Mouse (Mus musculus): Measurements from ENCODE around the gene Rin2. TPM values are rescaled to one million over a fixed set of nuclear protein-coding genes. Genes with fewer than 3 reads are reported as not detected.

Gene Rin2
- polyA plus RNA-seq, 1 experiment = 0.02 TPM

GRCm38 (mm10) chr2:145700237-145700985 is 25.4 kb downstream of the Rin2 start:
- Histone ChIP-seq H3K4me3 (replicated peaks) (no peak overlapping the region), H3K36me3 (ENCODE audit: control insufficient read depth) (no peaks in the 10 kb centered on the region), H3K27me3 (ENCODE audit: control insufficient read depth) (no peaks in the 10 kb centered on the region), H3K9me3 (ENCODE audit: control insufficient read depth, low read length) (no peaks in the 10 kb centered on the region), H3K4me1 (ENCODE audit: control insufficient read depth) (no peaks in the 10 kb centered on the region)
- TF ChIP-seq GATA1 (IDR thresholded peaks at IDR 0.05; ENCODE audit: low read length) (no peak), TAL1 (IDR thresholded peaks at IDR 0.05; ENCODE audit: low read length) (no peak)

- no peaks in the 10 kb centered on the region for H3K9me3 ChIP-seq (ENCODE audit: control insufficient read depth, low read length)
- no peaks in the 10 kb centered on the region for H3K4me1 ChIP-seq (ENCODE audit: control insufficient read depth)
- no peak overlapping the region for H3K4me3 ChIP-seq (replicated peaks)
- H3K36me3 ChIP-seq (ENCODE audit: control insufficient read depth) = no peaks in the 10 kb centered on the region
- no peaks in the 10 kb centered on the region for H3K27me3 ChIP-seq (ENCODE audit: control insufficient read depth)
- no peak for TF ChIP-seq GATA1 (IDR thresholded peaks at IDR 0.05; ENCODE audit: low read length)
These were observed 26.8 kb downstream of the Rin2 start for GRCm38 (mm10) chr2:145701605-145702335.

GRCm38 (mm10) chr2:145704738-145705137 is 29.7 kb downstream of the Rin2 start:
- TF ChIP-seq GATA1 (IDR thresholded peaks at IDR 0.05; ENCODE audit: low read length) = no peak
- H3K4me3 ChIP-seq (replicated peaks) = no peak overlapping the region
- no peaks in the 10 kb centered on the region for H3K4me1 ChIP-seq (ENCODE audit: control insufficient read depth)
- no peaks in the 10 kb centered on the region for H3K36me3 ChIP-seq (ENCODE audit: control insufficient read depth)
- no peaks in the 10 kb centered on the region for H3K9me3 ChIP-seq (ENCODE audit: control insufficient read depth, low read length)
- no peaks in the 10 kb centered on the region for H3K27me3 ChIP-seq (ENCODE audit: control insufficient read depth)

GRCm38 (mm10) chr2:145709727-145710389 is 34.8 kb downstream of the Rin2 start:
- Histone ChIP-seq H3K4me1 (ENCODE audit: control insufficient read depth) (no peaks in the 10 kb centered on the region), H3K9me3 (ENCODE audit: control insufficient read depth, low read length) (no peaks in the 10 kb centered on the region), H3K36me3 (ENCODE audit: control insufficient read depth) (no peaks in the 10 kb centered on the region), H3K27me3 (ENCODE audit: control insufficient read depth) (no peaks in the 10 kb centered on the region), H3K4me3 (replicated peaks) (no peak overlapping the region)
- TF ChIP-seq TAL1 (IDR thresholded peaks at IDR 0.05; ENCODE audit: low read length) (no peak), GATA1 (IDR thresholded peaks at IDR 0.05; ENCODE audit: low read length) (no peak)

- Histone ChIP-seq H3K4me3 (replicated peaks) (no peak overlapping the region), H3K36me3 (ENCODE audit: control insufficient read depth) (no peaks in the 10 kb centered on the region), H3K4me1 (ENCODE audit: control insufficient read depth) (no peaks in the 10 kb centered on the region), H3K9me3 (ENCODE audit: control insufficient read depth, low read length) (no peaks in the 10 kb centered on the region), H3K27me3 (ENCODE audit: control insufficient read depth) (no peaks in the 10 kb centered on the region)
- TF ChIP-seq TAL1 (IDR thresholded peaks at IDR 0.05; ENCODE audit: low read length) (no peak), GATA1 (IDR thresholded peaks at IDR 0.05; ENCODE audit: low read length) (no peak)
These were observed 36.5 kb downstream of the Rin2 start for GRCm38 (mm10) chr2:145711512-145711911.

- H3K9me3 ChIP-seq (ENCODE audit: control insufficient read depth, low read length) = no peaks in the 10 kb centered on the region
- no peaks in the 10 kb centered on the region for H3K36me3 ChIP-seq (ENCODE audit: control insufficient read depth)
- no peaks in the 10 kb centered on the region for H3K27me3 ChIP-seq (ENCODE audit: control insufficient read depth)
- H3K4me3 ChIP-seq (replicated peaks) = no peak overlapping the region
- H3K4me1 ChIP-seq (ENCODE audit: control insufficient read depth) = no peaks in the 10 kb centered on the region
- no peak for TF ChIP-seq GATA1 (IDR thresholded peaks at IDR 0.05; ENCODE audit: low read length)
- TF ChIP-seq TAL1 (IDR thresholded peaks at IDR 0.05; ENCODE audit: low read length) = no peak
These were observed 37.0 kb downstream of the Rin2 start for GRCm38 (mm10) chr2:145712026-145712425.

- Histone ChIP-seq H3K4me3 (replicated peaks) (no peak overlapping the region), H3K27me3 (ENCODE audit: control insufficient read depth) (no peaks in the 10 kb centered on the region), H3K9me3 (ENCODE audit: control insufficient read depth, low read length) (no peaks in the 10 kb centered on the region), H3K4me1 (ENCODE audit: control insufficient read depth) (no peaks in the 10 kb centered on the region), H3K36me3 (ENCODE audit: control insufficient read depth) (no peaks in the 10 kb centered on the region)
- TF ChIP-seq GATA1 (IDR thresholded peaks at IDR 0.05; ENCODE audit: low read length) (no peak), TAL1 (IDR thresholded peaks at IDR 0.05; ENCODE audit: low read length) (no peak)
These were observed 42.5 kb downstream of the Rin2 start for GRCm38 (mm10) chr2:145717539-145717938.

- no peak for TF ChIP-seq TAL1 (IDR thresholded peaks at IDR 0.05; ENCODE audit: low read length)
- no peak for TF ChIP-seq GATA1 (IDR thresholded peaks at IDR 0.05; ENCODE audit: low read length)
- Histone ChIP-seq H3K4me3 (replicated peaks) (no peak overlapping the region), H3K27me3 (ENCODE audit: control insufficient read depth) (no peaks in the 10 kb centered on the region), H3K4me1 (ENCODE audit: control insufficient read depth) (no peaks in the 10 kb centered on the region), H3K9me3 (ENCODE audit: control insufficient read depth, low read length) (no peaks in the 10 kb centered on the region), H3K36me3 (ENCODE audit: control insufficient read depth) (no peaks in the 10 kb centered on the region)
These were observed 43.7 kb downstream of the Rin2 start for GRCm38 (mm10) chr2:145718624-145719183.

- Histone ChIP-seq H3K36me3 (ENCODE audit: control insufficient read depth) (no peaks in the 10 kb centered on the region), H3K4me3 (replicated peaks) (no peak overlapping the region), H3K27me3 (ENCODE audit: control insufficient read depth) (no peaks in the 10 kb centered on the region), H3K9me3 (ENCODE audit: control insufficient read depth, low read length) (no peaks in the 10 kb centered on the region), H3K4me1 (ENCODE audit: control insufficient read depth) (no peaks in the 10 kb centered on the region)
- TF ChIP-seq TAL1 (IDR thresholded peaks at IDR 0.05; ENCODE audit: low read length) = no peak
- no peak for TF ChIP-seq GATA1 (IDR thresholded peaks at IDR 0.05; ENCODE audit: low read length)
These were observed 45.1 kb downstream of the Rin2 start for GRCm38 (mm10) chr2:145720157-145720556.
